Mouse (Mus musculus) embryo, embryonic 11 days (tissue): ENCODE results near the gene Atg16l2.

Experiments used
- DNase-seq: peaks from one replicate; pipeline ENCODE4 v3.0.0-alpha.2; 2015

Gene Atg16l2

DNA sequence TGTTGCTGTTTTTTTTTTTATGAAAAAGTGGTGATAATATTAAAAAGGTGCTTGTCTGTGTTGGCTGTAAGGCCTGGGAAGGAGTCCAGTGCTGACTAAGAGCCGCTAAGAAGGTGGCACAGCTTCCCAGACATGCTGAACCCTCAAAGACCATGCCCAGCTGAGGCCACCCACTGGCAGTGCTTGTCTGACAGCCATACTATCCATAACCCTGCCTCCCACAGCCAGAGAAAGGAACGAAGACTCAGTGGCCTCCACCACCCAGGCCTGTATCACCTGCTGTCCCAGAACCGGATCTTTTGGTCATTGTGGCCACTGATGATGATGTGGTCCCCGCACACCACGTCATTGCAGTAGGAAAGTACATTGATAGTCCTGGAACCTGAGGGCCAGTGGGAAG lies 10.8 kb downstream of the Atg16l2 start:
- no peak for DNase-seq

DNA sequence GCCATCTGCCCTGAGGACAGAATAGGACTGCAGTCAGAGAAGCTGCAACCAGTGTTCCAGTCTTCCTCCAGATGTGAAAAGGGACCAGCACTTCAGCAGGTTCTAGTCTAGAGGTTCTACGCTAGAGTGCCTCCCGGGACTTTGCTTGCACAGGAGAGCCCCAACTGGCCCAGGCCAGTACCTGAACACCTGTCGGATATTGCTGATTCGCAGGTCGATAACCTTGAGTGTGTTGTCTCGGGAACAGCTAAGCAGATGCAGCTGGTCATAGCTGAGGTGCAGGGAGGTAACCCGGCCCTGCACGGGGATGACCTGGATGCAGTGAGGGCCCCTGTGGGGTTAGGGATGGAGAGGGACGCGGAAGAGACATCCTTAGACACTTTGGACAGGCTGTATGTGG lies 11.7 kb downstream of the Atg16l2 start:
- DNase-seq, result no peak

DNA sequence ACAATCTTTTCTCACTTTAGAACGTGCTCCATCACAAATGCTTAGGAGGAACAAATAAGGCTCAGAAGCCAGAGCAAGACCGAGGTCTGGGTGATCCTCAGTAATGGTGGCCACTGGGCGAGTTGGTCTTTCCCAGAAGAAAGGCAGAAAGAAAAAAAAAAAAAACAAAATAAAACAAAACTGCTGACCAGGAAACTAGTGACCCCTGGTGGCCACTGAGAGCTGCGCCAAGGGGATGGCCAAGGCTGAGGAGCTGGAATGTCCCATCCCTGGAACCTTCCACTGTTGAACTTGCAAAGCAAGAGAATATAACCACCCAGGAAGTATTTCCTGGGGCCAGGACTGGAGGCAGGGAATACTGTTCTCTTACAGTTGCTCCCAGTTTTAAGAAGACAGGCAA lies 13.6 kb downstream of the Atg16l2 start:
- peak; percentile 73 for DNase-seq

DNA sequence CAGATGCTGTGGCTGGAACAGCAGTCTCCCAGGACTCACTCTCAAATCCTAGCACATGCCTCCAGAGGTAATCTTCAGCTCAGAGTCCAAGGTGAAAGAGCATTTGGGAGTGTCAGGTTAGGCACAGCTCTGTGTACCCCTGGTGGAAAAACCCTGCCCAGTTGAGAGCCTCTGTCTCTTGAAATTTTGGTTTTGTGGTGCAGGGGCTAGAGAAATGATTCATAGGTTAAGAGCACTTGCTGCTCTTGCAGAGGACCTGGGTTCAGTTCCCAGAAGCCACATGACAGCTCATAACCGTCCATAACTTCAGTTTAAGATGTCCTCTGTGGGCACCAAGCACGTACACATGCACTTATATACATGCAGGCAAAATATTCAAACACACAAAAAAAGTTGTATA lies 14.2 kb downstream of the Atg16l2 start:
- DNase-seq, result no peak

DNA sequence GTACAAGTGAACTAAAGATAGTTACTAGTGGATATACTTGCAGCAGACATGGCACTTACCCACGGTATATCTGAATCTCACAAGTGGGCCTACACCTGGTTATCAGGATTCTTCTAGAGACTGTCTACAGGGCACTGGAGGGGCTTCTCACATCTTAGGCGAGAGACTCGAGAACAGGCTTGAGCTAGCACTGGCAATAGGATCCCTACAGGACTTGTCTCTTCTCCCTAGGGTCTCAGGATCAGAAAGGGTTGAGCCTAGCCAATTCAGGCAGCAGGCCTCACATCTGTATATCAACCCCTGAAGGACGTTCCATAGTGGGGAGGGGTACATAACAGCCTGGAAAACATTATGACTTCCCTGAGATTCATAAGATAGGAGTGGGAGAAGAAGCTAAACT lies 15.2 kb downstream of the Atg16l2 start:
- no peak for DNase-seq

DNA sequence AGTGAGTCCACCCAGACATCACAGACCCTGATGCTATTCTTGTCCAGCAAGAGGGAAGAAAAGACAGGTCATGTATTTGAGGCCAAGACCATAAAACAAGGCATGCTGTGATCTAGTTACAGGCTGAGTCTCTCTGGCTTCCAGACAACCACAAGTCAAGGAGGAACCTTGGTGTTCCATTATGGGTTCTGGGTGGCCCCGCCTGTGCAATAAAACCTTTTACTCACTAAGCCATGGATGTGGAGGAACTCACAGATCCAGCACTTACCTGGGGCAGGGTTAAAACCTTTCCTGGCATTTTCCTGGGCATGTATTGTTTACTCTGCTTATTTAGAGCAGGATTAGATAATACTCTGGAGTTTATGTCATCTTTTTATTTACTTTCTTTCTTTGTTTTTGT lies 17.5 kb downstream of the Atg16l2 start:
- no peak for DNase-seq

DNA sequence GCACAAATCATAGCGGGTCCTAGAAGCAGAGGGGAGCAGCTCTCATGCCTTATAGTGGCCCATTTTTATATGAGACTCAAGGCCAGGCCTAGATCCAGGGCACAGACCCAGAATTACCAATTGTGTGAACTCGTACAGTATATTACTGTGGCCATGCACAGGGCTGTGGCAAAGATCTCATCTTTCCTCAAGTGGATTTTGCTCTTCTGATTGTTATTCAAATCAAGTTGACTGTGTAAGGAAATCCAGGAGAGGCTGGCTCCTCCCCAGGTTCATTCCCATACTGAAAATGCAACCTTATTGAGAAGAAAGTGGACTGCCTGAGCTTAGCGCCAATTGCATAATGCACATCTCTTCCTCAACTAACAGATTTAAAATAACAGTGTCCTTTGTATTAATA lies 19.3 kb downstream of the Atg16l2 start:
- DNase-seq, result no peak

DNA sequence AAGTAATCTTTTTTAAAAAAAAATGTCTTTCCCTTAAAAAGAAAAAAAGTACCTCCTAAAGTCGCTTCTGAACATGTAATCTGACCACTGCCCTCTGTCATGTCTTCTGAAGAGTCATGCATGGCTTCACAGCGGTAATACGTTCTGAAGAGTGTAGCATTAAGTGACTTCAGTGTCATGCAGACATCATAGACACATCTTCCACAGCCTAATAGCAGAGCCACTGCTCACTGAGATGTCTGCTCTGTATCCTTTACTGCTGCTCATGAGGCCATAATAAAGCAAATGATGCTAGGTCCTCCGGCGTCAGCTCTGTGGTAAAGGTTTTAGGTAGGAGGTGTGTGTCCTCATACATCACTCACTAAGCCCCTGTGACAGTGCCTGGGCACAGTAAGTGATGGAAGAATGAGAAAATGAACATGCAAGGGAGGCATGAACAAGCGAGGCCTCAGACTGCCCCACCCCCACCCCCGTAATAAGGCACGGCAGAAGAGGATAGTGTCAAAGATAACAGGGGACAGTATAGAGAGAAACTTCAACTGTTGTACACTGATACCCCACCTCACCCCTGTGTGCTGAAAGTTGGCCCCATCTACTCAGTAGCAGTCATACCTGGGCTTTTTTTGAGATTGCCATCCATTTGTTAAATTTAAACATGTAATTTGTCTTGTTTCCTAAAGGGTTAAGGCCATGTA lies 29.4 kb downstream of the Atg16l2 start:
- DNase-seq, result no peak

DNA sequence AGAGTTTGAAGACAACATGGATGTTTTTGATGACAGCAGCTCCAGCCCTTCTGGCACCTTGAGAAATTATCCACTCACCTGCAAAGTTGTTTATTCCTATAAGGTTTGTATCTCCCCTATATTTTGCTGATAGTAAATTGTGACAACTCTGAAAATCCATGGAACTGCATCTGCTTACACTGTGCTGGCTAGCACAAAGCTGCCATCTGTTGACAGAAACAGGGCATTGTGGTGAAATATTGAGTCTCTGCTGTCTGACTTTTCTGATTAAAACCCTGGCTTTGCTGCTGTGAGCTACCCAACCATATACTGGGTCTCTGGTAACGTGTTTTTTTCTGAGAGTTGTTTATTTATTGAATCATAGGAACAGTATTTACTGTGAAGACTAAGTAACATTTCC lies 30.4 kb downstream of the Atg16l2 start:
- DNase-seq, result no peak

DNA sequence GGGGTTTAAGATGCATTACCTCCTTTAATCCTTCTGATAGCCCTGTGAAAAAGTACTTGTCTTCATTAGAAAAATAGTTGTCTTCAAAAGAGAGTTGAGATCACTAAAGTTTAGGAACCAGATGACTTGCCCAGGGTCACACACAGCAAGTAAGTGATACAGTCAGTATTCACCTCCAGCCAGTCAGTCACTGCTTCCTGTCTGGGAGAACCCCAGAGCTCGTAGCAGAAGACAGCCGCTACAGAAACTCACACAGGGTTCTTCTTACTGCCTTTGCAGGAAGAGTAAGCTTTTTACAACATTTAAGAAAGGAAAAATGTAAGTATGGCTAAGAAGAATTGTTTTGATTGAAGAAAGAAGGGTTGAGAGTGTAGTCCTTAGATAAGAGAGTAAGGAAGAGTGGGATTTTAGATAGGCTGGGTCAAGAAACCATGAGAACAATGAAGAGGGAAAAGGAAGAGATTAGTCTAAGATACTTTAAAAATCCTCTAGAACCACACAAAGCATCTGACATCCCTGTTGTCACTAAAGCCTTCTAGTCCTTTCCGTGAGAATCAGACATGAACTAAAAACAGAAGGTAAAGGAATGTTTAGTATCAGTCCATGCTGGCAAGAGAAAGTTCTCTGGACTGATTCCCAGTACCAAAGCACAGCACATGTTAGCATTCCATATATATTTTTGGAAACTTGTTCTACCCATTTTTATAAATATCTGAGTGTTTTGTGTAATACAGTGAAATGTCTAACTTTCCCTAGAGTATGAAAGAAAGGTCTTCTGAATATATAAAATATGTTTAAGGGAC lies 34.4 kb downstream of the Atg16l2 start:
- no peak for DNase-seq

DNA sequence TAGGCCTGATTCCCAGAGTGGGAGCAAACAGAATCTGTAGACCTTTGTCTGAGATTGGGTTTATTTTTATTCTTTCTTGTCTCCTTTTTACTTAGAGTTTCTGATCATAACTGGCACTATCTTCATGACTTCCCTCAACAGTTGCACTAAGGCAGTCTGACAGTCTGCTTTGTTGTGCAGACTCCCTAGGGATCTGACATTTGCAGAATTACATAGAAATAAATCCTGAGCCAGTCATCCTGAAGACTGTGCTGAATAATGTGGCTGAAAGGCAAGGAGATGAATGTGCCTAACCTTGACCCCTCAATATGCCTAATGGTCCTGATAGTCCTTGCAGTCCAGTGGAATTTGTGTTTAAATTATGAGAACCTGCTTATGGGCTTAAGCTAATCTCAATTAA lies 38.5 kb downstream of the Atg16l2 start:
- DNase-seq, result peak; percentile 19

DNA sequence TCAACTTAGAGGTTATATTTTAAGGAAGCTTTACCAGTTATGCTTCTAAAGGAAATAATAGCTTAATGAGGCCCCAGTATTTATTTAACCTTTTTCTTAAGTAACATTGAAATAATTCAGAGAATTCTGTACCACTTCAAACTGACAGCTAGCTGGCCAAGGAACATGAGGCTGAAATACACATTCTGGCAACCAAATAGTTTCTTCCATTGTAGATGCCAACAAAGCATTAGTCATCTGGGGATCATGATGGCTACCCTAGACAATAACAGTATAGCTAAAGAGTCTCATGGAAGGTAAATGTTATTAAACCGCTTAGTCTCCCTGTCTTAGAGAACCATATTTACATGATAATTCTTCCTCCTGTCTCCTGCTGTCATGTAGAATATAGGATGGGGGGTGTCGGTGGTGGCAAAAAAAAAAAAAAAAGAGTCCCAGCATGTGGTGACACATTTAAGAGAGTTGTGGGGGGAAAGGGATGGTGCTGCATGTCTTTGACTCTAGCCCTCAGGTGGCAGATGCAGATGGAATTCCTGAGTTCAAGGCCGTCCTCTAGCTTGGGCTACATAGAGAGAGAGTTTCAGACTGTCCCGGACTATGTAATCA lies 40.0 kb downstream of the Atg16l2 start:
- DNase-seq, result no peak

DNA sequence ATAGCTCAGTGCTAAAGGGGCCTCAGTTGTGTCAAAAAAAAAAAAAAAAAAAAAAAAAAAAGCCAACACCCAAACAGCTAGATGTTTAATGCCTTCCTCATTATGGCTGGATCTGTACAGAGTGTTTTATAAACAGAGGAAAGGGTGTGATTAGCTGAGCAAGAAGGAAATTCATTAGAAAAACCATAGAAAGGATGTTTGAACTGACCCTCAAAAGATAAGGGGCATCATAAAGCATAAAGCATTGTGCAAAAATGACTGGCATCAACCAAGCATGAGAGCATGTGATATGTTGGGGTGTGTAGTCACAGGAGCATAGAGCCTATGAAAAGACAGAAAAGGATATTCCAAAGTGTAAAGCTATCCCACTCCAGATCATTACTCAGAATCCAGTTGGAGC lies 43.6 kb downstream of the Atg16l2 start:
- DNase-seq, result no peak

DNA sequence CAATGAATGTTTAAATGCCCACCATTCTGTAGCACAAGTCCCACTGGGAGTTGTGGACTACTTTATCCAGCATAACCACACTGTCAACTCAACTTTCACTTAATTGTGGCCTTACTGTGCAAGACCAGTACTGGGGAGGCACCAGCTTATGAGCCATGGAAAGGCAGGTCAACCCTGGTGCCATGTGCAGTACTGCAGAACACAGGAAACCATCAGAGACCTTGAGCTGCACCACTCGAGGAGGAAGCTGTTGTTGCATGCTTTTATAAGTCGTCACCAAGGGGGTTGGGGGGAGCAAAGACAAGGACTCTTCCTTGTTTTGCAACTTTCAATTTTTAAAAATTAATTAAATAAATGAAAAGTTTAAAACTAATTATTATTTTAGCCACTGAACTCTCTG lies 49.0 kb downstream of the Atg16l2 start:
- DNase-seq, result no peak

DNA sequence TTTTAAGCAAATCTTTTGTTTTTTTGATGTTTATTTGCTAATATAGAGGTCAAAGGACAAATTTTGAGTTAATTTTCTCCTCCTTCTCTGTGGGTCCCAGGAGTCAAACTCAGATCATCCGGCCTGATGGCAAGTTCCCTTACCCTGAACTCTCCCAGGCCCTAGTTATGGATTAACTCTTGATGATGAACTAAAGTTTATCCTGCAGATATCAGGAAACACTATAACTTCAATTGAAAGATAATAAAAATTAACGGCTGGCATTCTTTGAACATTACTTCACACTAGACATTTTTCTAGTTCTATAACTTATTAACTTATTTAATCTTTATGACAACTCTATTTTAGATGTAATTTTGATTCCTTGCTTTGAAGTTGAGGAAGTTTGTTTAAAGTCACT lies 52.9 kb downstream of the Atg16l2 start:
- no peak for DNase-seq

DNA sequence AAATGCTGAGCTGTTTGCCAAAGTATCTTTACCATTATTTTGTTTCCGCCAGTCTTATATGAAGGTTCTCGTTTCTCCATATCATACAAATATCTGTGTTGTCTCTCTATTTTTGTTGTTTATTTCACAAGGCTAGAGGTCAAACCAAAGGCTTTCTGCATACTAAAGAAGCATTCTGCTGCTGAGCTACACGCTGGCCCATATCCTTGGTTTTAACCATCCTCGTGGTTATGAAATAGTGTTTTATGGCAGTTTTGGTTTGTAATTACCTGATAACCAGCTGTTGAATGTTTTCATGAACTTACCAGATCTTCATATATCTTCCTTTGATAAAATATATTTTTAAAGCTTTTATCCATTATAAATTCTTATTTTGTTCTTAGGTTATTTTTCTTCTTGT lies 53.3 kb downstream of the Atg16l2 start:
- no peak for DNase-seq

DNA sequence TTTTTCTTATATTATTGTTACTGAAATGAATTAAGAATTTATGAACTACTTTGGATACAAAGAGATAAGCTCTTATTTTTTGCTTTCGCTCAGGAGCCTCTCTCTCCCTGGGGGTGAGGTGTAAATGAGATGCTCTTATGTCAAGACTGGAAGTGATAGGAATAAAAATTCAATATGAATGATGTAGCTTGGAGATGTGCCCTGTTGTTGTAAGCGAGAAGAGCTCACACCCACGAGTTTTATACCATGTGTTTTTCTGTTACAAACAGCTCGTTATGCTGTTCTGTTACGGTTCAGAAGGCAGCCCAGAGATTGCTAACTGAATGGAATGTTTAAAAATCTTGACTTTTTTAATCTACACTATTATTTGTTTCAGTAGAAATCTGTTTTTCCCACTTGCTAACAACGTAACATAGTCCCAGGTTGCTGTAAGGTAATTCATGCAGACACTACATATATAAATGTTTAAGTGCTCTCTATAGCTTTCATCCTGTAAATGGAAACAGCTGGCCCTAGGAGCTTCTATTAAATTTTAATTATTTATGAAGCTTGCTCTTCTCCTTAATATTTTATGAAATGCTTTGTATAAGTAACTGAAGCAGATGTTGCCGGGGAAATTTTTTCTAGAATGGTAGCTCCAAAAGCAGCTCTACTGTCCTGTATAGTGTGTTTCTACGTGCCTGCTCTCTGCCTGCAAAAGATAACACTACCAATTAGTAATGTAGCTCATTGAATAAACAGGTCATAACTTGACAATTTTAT lies 65.2 kb downstream of the Atg16l2 start:
- no peak for DNase-seq

DNA sequence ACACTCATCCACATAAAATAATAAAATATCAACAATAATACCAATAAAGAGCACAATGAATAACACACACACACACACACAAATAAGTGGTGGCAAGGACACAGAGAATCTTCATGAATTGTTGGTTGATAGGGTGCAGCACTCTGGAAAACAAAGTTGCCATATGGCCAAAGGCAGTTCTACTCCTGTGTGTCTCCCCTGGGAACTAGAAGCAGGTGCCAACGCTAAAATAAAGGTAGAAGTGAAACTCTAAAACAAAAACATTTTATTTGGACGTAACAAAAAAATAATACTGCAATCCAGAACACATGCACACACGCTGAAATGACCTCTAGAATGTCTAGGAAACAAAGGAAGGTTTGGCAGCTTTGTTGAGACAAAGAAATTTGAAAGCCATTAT lies 69.3 kb downstream of the Atg16l2 start:
- DNase-seq, result no peak

DNA sequence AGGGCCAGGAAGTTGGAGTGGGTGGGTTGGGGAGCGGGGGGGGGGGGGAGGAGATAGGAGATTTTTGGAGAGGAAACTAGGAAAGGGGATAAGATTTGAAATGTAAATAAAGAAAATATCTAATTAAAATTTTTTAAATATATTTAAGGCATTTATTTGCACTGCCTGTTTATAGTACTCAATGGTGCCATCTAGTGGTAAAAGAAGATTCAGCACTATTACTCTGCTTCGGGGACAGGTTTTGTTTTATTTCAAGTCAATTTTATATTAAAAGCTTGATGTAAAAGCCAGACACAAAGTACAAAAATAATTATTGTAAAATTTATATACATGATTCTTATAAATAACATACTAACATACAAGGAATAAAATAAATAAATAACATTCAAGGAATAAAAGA lies 70.6 kb downstream of the Atg16l2 start:
- peak; percentile 49 for DNase-seq

DNA sequence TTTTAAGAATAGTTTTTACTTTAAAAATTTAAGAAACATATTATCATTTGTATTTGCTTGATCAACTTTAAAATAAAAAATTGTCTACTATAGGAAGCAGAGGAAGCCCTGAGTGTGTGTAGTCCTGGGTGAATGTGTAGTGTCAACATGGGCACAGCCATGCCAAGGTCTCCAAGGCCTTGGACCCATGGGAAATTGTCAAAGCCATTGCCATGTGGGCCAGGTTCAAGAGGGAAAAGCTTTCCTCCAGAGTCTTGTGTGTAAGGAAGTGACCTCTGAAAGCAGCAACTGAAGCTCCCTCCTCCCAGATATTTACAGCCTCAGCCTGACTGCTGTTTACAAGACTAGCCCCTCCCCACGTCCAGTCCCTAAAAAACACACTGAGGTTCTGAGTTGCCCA lies 72.7 kb downstream of the Atg16l2 start:
- no peak for DNase-seq

DNA sequence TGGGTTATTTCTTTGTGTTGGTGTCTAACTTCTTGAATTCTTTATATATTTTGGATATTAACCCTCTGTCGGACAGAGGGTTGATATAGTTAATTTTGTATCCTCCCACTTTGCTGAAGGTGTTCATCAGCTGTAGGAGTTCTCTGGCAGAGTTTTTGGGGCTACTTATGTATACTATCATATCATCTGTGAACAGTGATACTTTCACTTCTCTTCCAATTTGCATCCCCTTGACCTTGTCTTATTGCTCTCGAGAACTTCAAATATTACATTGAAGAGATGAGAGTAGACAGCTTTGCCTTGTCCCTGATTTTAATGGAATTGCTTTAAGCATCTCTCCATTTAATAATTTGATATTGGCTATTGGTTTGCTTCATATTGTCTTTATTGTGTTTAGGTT lies 78.5 kb downstream of the Atg16l2 start:
- no peak for DNase-seq

DNA sequence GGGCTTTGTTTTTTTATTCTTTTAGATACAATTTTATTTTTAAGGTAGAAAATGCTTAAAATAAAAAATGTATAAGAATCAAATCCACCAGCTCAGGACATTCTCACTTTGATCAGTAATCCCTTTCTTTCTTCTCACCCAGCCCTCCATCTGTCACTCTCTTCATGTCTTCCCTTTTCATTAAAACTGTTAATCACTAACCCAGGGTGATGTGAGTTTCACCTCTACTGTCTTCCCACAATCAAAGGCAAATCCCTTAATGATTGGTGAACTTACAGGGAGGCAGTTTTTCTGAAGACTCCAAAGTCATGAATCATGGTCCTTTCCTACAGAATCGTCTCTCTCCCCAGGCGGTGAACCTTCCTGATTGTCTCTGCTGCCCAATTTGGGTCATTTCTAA lies 85.3 kb downstream of the Atg16l2 start:
- DNase-seq, result no peak

DNA sequence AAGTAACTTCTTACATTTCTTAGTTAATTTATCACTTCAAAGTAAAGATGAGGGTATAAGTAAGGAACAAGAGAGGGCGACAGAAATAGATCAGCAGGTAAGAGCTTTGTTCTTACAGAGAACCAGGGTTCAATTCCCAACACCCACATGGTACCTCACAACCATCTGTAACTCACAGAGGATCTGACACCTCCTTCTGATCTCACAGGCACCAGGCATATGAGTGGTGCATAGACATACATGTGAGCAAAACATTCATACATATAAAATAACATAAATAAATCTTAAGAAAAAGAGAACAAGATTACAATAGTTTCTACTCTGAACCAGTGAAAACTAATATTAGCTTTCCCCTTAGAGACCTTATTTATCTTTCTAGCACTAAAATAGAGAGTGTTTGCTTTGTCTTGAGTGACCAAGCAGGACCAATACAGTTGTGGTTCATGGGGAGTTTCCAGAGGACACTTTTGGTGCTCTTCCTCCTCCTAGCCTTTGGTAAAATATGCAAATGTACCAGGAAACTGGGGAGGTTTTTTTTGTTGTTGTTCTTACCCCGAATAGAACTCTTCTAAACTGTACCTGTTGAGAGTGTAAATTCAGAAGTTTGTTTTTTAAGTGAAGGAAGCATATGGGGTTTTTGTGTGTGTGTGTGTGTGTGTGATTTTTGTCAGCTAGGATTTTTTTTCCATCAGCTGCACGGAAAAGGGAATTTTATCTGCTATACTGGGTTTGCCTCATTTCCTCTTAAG lies 88.4 kb downstream of the Atg16l2 start:
- DNase-seq, result no peak
